Mouse (Mus musculus): ENCODE measurements around the gene Znrf1. TPM values are rescaled to one million over a fixed set of nuclear protein-coding genes. Genes with fewer than 3 reads are reported as not detected.
A peak's percentile ranks its signal among the peaks of the same experiment; 100 is the strongest.
"Not testable (repeated sequence)": the region's sequence is repeated elsewhere in the genome, so short reads cannot be mapped to it uniquely, and the experiment has no call there.

The Znrf1 gene
- 103 and 116 TPM in 2 replicates for polyA plus RNA-seq (2012; rRNA removed)

DNA sequence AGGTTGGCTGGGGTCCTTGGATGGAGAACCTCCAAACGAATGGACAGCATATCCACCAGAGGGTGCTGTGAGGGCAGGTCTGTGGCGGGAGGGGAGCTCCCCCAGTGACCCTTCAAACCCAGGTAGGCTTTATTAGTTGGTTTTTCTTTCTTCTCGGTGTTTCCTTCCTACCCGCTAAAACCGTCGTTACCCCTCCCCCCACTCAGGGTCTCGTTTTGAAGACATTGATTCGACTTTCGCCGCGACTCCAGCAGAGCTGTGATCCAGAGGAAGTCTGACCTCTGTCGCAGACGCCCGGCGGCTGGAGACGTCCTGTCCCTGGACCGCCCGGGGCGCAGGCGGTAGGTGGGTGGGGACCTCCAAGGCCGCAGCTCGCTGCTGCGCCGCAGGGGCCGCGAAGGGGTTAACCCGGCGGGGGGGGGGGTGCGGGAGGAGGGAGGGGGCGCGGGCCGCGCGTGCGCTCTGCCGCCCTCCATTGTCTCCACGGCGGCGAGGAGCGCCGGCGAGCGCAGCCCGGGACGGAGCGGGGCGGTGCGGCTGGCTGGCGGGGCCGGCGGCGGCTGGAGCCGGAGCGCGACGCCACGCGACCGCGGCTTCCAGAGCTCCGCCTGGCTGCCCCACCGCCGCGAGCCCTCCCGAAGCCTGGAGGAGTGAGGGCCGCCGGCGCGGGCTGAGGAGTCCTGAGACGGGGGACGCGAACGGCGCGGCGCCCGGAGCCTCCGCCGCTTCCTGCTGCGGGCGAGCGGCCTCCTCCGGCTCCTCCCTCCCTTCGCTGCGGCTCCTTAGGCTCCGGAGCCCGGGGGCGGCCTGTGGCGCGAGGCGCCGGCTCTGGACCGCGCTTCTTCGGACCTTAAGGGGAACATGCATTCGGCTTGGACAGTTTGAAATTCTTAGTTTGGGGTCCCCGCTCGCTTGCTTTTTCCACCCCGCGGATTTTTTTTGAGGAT, at the start of gene Znrf1:
Gene Znrf1 (plus strand): TSS at position 67 of the 947 bp plus-strand sequence.
- peaks cover 15% of the 10 kb centered on the region; the same call in 1 of the 2 replicates for H3K4me1 ChIP-seq (ENCODE audit: control insufficient read depth, insufficient read depth, low read length)
- DNase-seq = peak; percentile 74
- no peak; the same call in 1 of the 2 replicates for TF ChIP-seq POLR2A (IDR thresholded peaks at IDR 0.05; ENCODE audit: borderline replicate concordance, extremely low read depth, low read depth, low read length)
- peak; percentile 56 for TF ChIP-seq CTCF (IDR thresholded peaks at IDR 0.05; ENCODE audit: insufficient read depth, low read length)
- under 1% methylated on average over 76 of the region's 100 CpGs for WGBS
- peak within 1 kb of the TSS; percentile 80 for H3K4me3 ChIP-seq (replicated peaks; ENCODE audit: extremely low read depth, low read depth, low read length)

DNA sequence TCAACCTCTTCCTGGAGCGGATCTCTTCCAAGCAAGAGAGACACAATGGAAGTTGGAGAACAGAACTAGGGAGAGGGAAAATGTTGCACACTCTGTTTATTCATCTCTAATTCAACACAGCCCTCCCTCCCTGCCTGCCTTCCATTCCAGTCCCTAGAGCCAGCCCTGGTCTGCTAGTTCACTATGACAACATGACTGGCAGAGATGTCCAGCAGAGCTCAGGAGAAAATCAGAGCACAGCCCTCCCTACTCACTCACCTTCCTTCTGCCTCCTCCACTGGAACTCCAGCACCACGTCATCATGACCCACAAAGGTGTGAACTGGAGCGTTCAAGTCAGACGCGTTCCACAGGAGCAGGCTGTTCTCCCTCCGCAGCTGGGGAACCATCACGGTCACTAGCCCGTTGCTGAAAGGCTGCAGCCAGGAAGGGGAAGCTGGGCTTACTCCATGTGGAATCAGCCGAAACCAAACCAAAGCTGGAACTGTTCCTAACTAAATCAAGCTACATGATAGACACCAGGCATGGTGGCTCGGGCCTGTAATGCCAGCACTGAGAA, 45.8 kb upstream of the Znrf1 start:
- DNase-seq = no peak
- no peak for TF ChIP-seq CTCF (IDR thresholded peaks at IDR 0.05; ENCODE audit: insufficient read depth, low read length)
- TF ChIP-seq POLR2A (IDR thresholded peaks at IDR 0.05; ENCODE audit: borderline replicate concordance, extremely low read depth, low read depth, low read length) = no peak
- Histone ChIP-seq H3K4me1 (ENCODE audit: control insufficient read depth, insufficient read depth, low read length) (no peaks in the 10 kb centered on the region), H3K4me3 (replicated peaks; ENCODE audit: extremely low read depth, low read depth, low read length) (no peak overlapping the region)
- WGBS = 81% methylated on average over 10 of the region's 10 CpGs

DNA sequence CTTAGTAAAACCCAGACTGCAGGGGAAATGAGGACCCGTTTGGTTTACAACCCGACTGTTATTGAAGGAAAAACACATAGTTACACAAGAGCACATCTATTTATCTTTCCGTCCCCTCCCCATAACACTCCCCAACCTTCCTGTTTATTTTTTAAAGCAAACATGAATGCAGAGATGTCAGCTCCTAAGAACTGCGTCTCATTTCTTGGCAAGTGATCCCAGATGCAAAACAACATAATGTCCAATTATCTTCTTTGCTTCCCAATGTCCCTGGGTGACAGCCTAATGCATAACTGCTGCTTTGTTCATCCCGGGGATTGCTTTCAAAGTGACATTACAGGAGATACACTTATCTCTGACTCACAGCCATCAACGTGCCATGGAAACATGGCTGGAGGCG, 44.7 kb upstream of the Znrf1 start:
- Histone ChIP-seq H3K4me1 (ENCODE audit: control insufficient read depth, insufficient read depth, low read length) (peaks cover 4% of the 10 kb centered on the region; the same call in 1 of the 2 replicates), H3K4me3 (replicated peaks; ENCODE audit: extremely low read depth, low read depth, low read length) (no peak overlapping the region)
- 42% methylated on average over 7 of the region's 7 CpGs for WGBS
- DNase-seq = no peak
- TF ChIP-seq CTCF (IDR thresholded peaks at IDR 0.05; ENCODE audit: insufficient read depth, low read length) (no peak), POLR2A (IDR thresholded peaks at IDR 0.05; ENCODE audit: borderline replicate concordance, extremely low read depth, low read depth, low read length) (no peak)

DNA sequence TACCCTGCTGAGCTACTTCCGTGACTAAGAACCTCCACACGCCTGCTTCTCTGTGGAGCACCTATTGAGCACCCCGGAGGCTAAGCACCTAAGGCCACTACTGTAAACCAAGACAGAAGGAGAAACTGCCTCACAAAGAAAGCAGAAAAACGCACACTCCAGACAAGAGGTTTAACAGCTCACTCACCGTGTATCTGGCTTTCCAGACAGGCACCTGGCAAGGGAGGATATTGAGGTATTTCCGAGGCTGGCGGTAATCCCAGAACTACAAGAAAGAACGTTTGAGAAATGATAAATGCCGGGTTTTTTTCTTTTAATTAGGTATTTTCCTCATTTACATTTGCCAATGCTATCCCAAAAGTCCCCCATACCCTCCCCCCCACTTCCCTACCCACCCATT, 43.4 kb upstream of the Znrf1 start:
- no peak for DNase-seq
- Histone ChIP-seq H3K4me3 (replicated peaks; ENCODE audit: extremely low read depth, low read depth, low read length) (no peak overlapping the region), H3K4me1 (ENCODE audit: control insufficient read depth, insufficient read depth, low read length) (peaks cover 8% of the 10 kb centered on the region)
- TF ChIP-seq CTCF (IDR thresholded peaks at IDR 0.05; ENCODE audit: insufficient read depth, low read length) = no peak
- no peak for TF ChIP-seq POLR2A (IDR thresholded peaks at IDR 0.05; ENCODE audit: borderline replicate concordance, extremely low read depth, low read depth, low read length)
- WGBS = 75% methylated on average over 9 of the region's 9 CpGs

DNA sequence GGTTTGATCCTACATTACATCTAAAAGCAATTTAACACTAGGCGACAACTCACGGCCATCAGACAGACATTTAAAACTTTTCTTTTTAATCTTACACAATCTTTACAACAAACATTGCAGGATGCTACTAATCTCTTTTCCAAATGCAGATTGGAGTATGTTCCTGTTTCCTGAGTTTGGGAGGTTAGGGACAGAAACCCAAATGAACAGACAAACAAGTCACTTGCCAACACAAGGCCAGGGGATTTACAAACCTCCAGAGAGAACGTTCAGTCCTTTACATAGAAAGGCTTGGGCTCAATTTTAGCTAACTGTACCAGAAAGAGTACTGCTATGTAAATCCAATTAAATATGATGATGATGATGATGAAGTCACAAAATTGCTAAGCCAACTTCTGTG, 42.7 kb upstream of the Znrf1 start:
- Histone ChIP-seq H3K4me3 (replicated peaks; ENCODE audit: extremely low read depth, low read depth, low read length) (no peak overlapping the region), H3K4me1 (ENCODE audit: control insufficient read depth, insufficient read depth, low read length) (peaks cover 8% of the 10 kb centered on the region)
- 71% methylated on average over 3 of the region's 3 CpGs for WGBS
- no peak for DNase-seq
- TF ChIP-seq CTCF (IDR thresholded peaks at IDR 0.05; ENCODE audit: insufficient read depth, low read length) (no peak), POLR2A (IDR thresholded peaks at IDR 0.05; ENCODE audit: borderline replicate concordance, extremely low read depth, low read depth, low read length) (no peak)

DNA sequence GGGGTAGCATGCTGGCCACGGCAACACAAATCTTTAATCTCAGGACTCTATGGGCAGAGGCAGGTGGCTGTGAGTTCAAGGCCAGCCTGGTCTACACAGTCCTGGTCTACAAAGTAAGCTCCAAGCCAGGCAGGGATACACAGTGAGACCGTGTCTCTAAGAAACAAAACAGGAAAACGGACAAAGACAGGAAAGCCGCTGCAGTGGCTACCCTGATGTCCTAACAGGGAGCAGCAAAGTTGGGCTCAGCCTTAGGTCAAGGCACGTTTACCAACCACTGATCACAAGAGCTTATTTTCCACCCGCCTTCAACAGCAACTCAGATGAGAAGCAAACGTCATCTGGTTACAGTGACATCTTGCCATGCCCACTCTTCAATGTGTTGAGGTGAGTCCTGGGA, 39.6 kb upstream of the Znrf1 start:
- peaks cover 8% of the 10 kb centered on the region for H3K4me1 ChIP-seq (ENCODE audit: control insufficient read depth, insufficient read depth, low read length)
- TF ChIP-seq POLR2A (IDR thresholded peaks at IDR 0.05; ENCODE audit: borderline replicate concordance, extremely low read depth, low read depth, low read length) (0 out of 2 replicates have a peak, but pooled peaks have one; percentile 12), CTCF (IDR thresholded peaks at IDR 0.05; ENCODE audit: insufficient read depth, low read length) (no peak)
- WGBS = 60% methylated on average over 7 of the region's 7 CpGs
- no peak for DNase-seq
- H3K4me3 ChIP-seq (replicated peaks; ENCODE audit: extremely low read depth, low read depth, low read length) = no peak overlapping the region

DNA sequence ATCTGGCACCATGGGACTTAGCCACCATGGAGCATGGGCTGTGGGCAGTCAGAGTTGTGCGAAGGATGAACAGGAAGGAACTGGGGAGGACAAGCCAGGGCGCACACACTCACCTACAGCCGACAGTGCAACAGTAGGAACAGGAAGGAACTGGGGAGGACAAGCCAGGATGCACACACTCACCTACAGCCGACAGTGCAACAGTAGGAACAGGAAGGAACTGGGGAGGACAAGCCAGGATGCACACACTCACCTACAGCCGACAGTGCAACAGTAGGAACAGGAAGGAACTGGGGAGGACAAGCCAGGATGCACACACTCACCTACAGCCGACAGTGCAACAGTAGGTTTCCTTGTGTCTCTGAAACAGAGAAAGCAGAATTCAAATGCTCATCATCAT, 37.6 kb upstream of the Znrf1 start:
- H3K4me3 ChIP-seq (replicated peaks; ENCODE audit: extremely low read depth, low read depth, low read length); H3K4me1 ChIP-seq (ENCODE audit: control insufficient read depth, insufficient read depth, low read length); DNase-seq: not testable (repeated sequence)
- WGBS = 57% methylated on average over 6 of the region's 6 CpGs

DNA sequence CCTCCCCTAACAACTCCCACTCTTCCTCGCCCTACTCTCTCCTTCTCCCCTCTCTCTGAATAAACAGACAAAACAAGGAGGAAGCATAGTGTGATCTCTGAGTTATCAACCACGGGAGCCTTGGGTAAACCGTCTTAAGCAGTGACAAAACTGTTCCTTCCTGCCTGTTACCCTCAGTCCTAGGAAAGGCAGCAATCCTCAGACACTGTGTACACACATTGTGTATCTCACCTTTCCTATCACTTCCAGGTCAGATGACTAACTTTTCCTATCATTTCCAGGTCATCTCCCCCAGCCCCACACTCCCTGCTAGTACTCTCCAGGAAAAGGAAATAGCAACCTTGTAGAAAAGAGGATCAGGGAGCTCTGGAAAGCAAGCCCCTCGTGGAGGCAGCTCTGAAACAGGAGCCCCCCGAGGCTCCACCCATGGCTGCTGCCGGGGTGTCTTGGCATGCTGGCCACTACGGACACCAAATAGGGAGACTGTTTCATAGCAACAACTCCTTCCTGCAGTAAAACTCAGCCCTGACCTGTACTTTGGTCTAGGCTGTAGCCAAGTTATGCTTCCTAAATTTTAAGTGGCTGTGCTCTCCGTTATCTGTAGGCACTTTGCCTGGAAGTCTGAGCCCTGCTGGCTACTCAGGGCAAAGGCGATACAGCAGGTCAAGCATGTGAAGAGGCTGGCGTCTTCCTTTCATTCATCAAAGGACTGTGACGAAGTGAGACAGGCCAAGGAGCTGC, 34.0 kb upstream of the Znrf1 start:
- Histone ChIP-seq H3K4me3 (replicated peaks; ENCODE audit: extremely low read depth, low read depth, low read length) (no peak overlapping the region), H3K4me1 (ENCODE audit: control insufficient read depth, insufficient read depth, low read length) (no peaks in the 10 kb centered on the region)
- no peak for TF ChIP-seq POLR2A (IDR thresholded peaks at IDR 0.05; ENCODE audit: borderline replicate concordance, extremely low read depth, low read depth, low read length)
- no peak for TF ChIP-seq CTCF (IDR thresholded peaks at IDR 0.05; ENCODE audit: insufficient read depth, low read length)
- DNase-seq = no peak
- 45% methylated on average over 11 of the region's 11 CpGs for WGBS

DNA sequence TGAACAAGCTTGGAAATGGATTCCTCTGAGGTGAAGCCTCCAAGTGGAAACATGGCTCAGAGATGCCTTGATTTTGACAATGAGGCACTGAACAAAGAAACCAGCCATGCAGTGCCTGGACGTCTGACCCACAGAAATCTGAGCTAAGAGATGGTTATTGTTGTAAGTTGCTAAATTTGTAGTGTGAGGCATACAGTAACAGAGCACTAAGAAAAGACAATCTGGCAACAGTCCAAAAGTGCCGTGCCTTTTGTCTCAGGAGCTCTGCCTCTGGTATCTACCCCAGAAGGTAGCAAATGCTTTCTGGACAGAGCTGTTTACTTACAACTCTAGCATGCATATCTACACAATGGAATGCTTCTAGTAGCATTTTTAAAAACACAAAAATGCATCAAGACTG, 27.3 kb upstream of the Znrf1 start:
- no peak for DNase-seq
- H3K4me1 ChIP-seq (ENCODE audit: control insufficient read depth, insufficient read depth, low read length) = peaks cover 4% of the 10 kb centered on the region
- no peak overlapping the region for H3K4me3 ChIP-seq (replicated peaks; ENCODE audit: extremely low read depth, low read depth, low read length)
- 21% methylated on average over 2 of the region's 2 CpGs for WGBS
- no peak for TF ChIP-seq CTCF (IDR thresholded peaks at IDR 0.05; ENCODE audit: insufficient read depth, low read length)
- no peak for TF ChIP-seq POLR2A (IDR thresholded peaks at IDR 0.05; ENCODE audit: borderline replicate concordance, extremely low read depth, low read depth, low read length)
